Mouse (Mus musculus) gonadal fat pad, adult 2 months (tissue): ENCODE measurements around the gene Cox5a. TPM values are rescaled to one million over a fixed set of nuclear protein-coding genes. Genes with fewer than 3 reads are reported as not detected.

Experiments used
- DNase-seq: peaks from one replicate; pipeline ENCODE4 v3.0.0-alpha.2; 2012; ENCODE audit warnings: low read depth
- polyA plus RNA-seq: library from polyadenylated mRNA; depleted of rRNA; stranded (reverse); fragments of >200 nt; gene quantifications from 2 replicates; pipeline ENCODE4 v1.2.3, GENCODE M21; 2012

Gene Cox5a
- polyA plus RNA-seq, 1 experiment, result 206 TPM

DNA sequence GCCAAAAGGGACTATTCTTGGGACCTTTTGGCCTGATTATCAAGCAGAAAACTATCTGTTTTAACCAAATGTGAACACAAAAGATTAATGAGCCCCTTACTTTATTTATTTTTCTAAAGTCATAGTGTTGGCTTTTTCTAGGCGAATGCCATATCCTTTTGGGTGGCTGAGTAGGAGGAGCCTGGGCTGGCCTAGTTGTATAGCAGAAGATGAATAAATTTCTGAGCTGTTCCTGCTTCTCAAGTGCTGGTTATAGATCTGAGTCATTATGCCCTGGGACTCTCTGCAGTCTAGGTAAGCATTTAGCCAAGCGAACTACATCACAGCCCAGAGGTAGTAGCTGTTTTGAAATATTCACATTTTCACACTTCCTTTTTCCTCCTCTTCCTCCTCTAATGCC lies 4.4 kb downstream of the Cox5a start:
- no peak for DNase-seq

DNA sequence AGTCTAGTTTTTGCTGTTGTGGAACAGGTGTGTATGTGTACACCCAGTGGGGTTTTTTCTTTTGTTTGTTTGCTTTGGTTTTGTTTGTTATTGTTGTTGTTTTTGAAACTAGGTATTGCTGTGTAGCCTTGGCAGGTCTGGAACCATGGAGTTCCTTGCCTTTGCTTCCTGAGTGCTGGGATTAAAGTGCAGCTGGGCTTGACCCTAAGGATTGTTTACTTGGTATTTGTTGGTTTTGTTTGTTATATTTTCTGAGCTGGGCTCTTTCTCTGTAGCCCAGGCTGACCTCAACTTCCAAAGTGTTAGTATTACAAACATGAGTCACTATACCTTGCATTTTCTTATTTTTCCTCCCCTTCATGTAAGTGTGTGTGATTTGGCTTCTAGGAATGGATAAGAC lies 5.4 kb downstream of the Cox5a start:
- no peak for DNase-seq

DNA sequence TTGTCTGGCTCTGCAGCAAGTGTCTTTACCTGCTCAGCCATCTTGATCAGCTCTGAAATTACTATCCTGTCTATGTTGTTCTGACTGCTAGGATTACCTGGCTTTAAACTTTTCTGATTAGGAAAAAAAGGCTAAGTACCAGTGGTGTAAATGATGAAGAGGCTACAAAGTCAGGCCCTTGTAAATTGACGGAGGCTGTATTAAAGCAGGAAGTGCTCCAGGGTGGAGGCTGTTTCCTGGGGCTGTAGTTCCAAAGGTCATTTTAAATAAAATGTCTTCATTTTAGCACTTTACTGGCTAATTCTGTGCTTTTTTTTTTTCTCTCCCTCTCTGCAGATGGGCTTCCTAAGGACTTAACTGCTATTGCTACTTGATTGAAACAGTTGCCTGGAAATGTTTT lies 10.9 kb downstream of the Cox5a start:
- no peak for DNase-seq

DNA sequence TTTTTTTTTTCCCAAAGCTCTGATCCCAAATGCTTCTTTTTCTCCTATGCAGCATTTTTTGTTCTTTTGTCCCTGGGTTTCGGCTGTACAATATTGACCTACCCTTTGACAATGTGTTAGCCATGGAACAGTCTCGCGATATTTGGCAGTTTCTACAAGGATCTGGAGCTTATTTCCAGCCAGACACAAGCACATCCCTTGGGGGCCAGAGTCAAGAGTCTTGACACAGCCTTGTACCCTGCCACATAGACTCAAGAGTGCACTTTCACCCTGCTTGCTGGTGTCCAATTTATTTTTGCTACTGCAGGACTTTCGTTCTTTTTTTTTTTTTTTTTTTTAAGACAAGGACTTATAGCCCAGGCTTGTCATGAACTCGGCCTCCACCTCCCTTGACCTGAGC lies 15.3 kb downstream of the Cox5a start:
- DNase-seq, result no peak

DNA sequence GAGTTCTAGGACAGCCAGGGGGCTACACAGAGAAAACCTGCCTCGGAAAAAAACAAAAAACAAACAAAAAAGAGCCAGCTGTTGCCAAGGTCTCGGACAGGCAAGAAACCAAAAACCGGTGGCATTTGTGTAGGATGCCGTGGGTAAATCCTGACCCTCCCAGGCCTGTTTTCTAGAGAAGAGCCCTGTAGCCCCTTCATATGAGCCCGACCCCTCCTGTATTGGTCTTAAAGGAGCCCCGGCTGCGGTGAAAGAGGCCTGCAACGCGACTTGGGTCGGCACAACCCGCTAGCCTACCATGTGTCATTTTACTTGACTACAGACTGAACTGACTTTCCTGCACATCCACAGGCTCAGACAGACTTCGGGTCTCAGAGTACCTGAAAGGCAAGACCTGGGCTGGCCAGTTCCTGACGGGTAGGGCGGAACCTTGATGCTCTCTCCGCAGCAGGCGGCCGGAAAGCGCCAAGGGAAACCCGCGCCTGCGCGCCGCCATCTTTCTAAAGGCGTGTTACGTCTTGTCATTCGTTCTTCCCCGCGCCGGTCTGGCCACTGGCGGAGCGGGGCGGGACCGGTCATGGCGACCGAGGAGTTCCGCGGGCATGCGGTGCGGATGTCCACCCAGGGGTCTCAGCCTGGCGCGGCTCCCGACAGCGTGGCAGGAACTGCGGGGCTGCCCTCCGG lies 16.1 kb downstream of the Cox5a start, which contains the start of gene Fam219b:
Gene Fam219b, plus strand, starts transcription at position 485 of the 684 bp plus-strand sequence.
- DNase-seq, result no peak

DNA sequence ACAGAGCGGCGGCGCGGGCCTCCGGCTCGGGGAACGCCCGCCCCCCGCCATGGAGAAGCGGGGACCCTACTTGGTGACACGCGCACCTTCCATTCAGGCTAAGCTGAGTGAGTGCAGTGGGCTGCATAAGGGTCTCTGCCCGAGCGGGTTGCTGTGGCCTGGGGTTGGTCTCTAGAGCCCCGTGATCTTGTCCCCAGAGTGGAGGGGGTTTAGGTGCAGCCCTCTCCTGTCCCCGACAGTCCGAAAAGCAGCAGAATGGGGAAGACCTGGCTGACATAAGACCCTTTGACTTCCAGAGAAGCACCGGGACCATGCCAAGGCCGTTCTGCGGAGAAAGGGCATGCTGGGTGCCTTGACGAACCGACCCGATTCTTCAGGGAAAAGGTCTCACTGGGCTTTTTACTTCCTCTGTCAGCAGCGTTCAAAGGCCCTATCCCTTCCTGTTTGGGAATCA lies 16.7 kb downstream of the Cox5a start:
- DNase-seq, result no peak

DNA sequence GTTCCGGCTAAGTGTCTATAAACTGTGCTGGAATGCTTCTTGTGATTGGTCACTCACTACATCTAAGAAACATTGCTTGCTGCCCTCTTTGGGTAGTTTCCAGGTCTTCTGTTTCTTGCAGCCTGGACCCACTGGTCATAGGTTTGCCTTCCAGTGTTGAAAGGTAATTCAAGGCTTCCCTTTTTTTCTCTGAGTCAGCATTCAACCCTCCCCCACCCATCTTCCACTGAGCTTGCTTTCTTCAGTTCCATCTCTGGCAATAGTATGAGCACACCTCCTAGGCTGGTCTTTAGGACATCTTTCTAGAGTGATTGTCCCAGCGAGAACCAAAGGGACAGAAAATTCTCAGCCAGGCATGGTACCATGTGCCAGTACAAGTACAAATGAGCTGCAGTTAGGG lies 18.5 kb downstream of the Cox5a start:
- no peak for DNase-seq

DNA sequence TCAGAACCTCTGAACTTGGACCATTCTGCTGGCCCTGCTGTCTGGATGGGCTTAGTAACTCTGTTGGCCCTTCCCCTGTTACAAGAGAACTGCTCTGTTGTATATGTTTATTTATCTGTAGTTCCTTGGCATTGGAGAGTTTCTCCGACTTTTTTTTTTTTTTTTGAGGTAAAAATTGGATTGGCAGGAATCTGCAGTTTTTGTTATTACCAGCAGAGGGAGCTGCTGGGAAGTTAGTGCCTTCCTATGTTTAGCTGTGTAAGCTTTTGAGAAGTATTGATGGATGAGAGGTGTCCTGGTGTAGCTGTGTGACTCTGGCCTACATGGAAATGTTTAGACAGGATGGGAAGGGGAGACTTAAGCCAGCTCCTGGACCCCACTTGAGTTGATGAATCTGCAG lies 20.2 kb downstream of the Cox5a start:
- no peak for DNase-seq

DNA sequence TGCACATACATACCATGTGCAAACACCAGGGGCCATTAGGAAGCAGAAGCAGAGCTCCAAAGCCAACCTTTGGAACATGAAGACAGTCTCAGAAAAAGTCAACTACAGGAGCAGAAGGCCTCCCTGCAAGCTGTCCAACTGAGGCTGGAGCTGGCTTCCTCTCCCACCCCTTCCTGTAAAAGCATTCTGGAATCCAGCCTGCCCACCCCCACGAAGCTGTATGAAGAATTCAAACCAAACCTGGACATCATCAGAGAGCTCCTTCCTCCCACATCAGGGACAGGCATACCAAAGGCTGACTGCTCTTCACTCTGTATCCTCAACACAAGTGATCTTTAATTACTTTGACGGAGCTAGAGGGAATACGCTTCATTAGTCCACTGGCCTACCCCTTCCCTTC lies 22.9 kb downstream of the Cox5a start:
- no peak for DNase-seq

DNA sequence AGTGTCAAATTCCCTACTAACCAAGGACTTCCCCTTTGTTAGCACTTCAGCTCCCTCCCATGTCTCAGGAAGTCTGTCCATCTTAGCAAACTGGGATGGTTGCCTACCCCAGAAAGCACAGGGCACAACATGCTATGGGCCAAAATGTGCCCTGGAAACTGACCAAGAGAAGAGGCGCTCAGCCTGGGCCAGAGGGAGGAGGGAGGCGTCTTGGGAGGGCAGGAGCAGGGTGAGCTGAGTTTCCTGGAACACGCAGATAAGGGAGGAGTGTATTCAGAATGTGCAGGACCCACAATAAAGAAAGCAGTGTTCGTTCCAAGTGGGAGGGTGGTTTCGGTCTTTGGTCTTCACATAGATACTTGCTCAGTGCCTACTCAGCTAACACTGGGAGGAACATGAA lies 26.2 kb downstream of the Cox5a start:
- DNase-seq, result no peak

DNA sequence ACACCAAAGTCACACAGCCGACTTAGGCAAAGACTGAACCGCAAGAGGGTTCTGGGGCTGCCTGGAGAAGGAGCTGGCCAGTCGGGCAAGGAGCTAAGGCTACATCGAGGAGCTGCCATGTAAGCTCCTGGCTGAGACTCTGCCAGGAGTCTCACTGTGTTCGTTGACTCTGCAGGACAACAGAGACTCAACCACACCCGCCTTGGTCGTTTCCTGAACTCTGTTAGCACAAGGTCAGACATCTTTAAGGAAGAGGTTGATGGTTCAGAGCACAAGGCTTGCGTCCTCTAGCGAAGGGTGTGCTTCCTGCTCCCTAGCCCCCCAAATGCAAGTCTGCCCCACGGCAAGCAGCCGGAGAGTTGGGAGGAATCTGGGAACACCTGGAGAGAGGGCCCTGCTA lies 26.8 kb downstream of the Cox5a start:
- no peak for DNase-seq

DNA sequence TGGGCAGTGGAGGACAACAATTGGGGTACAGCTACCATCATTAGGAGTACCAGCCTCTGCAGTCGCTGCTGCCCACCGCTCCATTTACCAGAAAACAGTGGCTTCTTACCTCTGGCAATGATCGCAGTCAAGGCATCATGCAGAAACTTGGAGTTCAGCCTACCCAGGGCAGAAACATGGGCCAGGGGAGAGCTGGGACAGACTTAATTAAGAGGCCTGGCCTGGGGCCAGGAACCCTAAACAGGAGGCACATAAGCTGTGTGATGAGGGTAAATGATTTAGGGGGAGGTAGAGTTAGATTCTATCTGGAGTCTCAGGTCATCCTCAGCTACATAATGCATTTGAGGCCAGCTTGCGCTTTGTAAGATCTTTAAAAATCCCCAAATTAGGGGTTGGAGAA lies 28.1 kb downstream of the Cox5a start:
- DNase-seq, result no peak

DNA sequence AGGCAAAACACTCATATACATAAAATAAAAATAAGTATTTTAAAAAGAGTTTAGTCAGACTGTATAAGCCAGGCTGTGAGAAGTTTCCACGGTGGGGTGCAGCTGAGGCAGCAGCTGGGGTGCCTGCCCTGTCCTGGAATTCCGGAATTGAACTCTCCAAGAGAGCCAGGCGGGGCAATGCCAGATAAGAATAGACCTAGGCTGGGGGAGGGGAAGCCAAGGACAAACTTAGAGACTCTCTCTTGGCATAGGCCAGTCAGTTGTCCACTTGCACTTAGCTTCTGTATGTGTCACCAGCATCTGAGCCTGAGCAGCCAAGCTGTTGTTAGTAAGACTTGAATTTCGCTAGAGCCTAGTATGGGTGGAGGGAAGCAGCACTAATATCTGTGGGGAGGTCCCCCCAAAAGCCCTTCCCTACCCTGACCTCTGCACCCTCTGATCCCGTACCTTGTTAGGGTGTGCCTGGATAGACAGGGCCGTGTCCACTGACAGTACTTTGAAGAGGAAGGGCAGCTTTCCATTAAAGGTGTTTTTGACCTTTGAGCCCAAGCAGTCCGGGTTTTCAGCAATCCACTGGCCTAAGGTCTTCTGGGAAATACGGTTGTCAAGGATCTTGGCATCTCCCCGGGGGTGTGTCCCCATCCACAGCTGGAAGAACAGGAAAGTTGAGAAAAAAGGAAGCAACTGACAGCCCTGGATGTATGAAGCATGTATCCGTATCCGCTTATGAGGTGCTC lies 29.2 kb downstream of the Cox5a start:
- no peak for DNase-seq

DNA sequence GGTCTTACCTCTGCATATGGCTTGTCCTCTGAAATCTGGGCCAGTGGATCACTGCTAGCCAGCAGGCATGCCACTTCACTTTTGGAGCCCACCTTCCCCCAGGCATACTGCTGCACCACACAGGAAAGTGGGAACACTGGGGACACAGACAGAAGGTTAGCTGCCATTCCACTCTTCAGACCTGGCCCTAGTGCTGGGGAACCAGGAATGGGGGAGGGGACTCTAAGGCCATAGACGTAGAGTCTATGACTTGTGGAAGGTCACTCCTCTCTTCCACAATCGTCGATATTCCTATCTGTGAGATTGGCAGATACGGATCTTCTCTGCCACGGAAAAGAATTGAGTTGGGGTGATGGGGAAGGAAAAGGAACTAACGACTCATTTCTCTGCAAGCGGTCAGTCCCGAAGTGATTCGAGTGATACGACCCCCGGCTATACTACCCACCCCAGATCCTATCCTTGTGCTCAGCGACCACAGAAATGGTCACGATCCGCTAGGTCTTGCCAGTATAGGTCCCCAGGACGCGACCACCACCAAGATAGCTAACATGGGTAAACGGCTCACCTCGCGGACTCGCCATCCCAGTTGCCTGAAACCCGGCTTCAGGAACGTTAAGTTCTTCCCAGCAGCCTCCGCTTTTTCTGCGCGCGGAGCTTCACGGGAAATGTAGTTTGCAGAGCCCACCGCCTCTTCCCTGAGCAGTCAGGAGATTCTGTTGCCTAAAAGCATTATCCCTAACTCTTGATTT lies 31.2 kb downstream of the Cox5a start, which contains the start of gene Mpi:
Gene Mpi, minus strand, starts transcription at position 625 of the 749 bp plus-strand sequence.
- no peak for DNase-seq

DNA sequence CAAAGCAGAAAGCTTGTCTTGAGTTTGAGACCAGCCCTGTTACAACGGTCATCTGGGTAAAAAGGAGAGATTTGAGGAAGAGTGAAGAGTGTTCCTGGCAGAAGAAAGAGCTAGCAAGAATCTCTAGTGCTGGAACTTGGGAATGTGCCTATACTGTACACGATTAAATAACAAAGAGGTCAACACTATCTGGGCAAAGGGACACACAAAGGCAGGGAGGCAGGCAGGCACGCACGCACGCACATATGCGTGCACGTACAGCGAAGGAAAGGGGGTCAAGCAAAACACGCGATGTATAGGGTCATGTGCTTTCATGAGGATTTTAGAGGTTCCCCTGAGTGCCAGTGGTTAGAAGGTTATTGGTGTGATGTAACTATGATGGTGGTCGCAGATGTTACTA lies 32.0 kb downstream of the Cox5a start:
- DNase-seq, result no peak

DNA sequence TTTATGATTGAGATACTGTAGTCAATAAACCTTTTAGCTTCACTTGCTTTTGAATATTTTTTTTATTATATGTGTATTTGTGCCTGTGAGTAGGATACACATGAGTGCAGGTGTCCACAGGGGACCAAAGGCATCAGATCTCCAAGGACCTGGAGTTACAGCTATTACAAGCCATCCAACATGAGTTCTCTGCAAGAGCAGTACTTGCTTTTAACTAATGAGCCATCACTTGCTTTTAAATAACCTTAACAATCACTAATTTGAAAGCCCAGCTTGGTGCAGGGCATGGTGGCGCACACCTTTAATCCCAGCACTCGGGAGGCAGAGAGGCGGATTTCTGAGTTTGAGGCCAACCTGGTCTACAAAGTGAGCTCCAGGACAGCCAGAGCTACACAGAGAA lies 33.7 kb downstream of the Cox5a start:
- no peak for DNase-seq

DNA sequence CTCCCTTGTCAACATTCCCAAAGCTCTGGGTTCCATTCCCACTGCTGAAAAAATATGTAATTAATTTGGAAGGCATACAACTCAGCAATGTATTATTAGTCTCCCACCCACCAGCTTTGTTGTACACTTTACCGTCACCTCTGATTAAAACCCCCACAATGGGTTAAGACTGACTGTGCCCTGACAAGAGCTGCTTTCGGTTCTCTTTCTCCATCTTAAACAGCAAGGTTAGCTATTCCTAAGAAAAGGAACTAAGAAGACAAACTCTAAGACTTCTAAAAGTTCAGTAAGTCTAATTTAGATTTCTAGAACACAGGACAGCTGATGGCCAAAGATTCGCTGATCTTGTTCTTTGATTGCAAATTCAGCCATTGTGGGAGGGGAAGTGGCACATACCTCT lies 36.1 kb downstream of the Cox5a start:
- no peak for DNase-seq

DNA sequence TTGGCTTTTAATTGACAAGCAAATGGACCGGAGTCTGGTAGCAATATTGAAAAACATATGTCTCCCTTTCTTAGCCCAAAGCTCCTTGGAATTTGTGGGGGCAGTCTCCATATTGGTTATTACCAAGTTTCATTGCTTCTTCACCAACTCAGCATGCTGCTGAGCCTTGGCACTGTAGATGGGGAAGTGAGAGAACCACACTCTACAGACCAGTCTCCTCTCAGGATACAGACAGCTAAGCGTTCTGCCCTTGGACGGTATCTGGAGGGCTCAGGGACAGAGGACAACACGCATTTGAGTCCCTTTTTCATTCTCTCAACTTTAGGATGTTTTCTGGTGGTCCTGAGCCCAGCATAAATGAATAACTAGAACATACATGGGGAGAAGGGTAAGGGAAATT lies 37.6 kb downstream of the Cox5a start:
- no peak for DNase-seq

DNA sequence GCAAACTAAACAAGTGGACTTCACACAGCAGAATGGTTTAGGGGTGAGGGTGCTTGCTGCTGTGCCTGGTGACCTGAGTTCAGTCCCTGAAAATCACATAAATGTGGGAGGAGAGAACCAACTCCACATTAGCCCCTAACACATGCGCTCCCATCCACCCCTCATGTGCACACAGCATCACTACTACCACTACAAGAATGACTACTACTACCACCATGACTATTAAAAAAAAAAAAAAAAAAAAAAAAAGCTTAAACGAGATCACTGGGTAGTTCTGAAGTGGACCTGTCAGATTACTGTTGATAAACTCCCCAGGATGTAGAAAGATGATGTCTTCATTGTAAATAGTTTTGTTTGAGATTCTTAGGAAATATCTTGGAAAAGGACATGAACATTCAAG lies 38.5 kb downstream of the Cox5a start:
- DNase-seq, result no peak

DNA sequence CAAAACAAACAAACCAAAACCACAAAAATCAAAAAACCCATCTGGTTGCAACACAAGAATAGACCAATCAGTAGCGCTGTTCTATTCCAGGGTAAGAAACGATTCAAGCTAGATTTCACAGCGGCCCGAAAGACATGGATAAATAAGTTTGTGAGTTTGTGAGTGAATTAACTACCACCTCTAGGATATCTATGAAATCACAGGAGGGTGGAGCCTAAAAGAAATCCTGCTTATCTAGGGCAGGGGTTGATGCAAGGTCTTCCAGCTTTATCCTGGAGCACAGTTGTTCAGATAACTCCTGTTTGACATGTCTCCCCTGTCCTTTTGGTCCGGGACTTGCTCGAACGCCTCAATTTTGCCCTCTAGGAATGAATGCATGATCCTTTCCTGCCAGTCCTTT lies 39.2 kb downstream of the Cox5a start:
- DNase-seq, result no peak

DNA sequence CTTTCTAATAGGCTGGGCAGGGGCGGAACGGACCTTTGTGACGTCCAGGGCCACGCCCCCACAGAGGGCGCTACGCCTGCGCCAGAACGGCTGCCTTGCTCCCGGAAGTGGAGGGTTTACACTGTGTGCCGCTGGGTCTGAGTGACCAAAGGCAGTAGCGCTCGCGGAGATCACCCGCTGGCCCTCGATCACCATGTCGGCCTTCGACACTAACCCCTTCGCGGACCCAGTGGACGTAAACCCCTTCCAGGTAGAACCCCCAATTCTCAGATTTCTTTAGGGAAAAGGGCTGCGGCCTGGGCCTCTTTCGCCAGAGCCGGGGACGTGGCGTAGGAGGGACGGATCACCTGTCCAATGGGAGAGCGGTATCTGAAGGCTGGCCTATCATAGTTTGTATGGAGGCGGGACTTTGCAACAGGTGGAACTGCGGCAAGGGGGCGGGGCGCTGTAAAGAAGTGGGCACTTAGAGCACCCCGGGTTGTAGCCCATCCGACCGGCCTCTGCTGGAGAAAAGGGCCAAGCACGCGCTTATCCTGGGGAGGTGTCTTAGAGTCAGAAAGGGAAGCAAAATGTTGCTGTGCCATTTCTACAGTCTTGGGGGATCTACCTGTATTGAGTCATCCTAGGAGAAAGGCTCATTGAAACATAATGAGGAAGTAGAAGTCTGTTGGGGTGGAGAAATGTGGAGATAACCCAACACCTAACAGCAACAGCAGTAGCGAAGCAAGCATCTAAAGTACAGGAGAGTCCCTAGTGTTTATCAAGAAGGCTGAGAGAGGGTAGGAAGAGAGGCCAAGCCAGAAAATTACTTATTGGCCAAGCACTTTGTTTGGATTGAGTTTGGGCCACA lies 40.0 kb downstream of the Cox5a start, which contains the start of gene Scamp2:
Gene Scamp2, plus strand, starts transcription at position 83 of the 850 bp plus-strand sequence.
- DNase-seq, result no peak

DNA sequence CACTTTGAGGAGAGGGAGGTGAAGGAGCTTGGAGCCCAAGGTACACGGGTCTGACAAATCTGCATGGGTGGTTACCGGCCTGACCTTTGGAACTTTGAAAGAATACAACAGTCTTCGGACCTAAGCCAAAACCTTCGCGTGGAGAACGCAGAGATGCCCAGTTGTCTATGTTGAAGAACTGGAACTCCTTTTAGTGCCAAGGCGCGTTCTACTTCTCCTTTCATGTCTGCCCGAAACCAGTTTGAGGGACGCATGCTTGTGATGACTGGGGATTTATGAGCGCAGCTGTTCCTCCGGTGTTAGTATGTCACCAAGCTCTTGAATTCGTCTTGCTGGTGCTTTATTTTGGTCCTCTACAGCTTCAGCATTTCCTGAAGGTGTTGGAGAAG lies 40.6 kb downstream of the Cox5a start:
- no peak for DNase-seq
